Mouse (Mus musculus): ENCODE measurements around the gene Ppp1r9a. TPM values are rescaled to one million over a fixed set of nuclear protein-coding genes. Genes with fewer than 3 reads are reported as not detected.

Gene Ppp1r9a
- polyA plus RNA-seq, 1 experiment from 2014 or later = 40.1 TPM

DNA sequence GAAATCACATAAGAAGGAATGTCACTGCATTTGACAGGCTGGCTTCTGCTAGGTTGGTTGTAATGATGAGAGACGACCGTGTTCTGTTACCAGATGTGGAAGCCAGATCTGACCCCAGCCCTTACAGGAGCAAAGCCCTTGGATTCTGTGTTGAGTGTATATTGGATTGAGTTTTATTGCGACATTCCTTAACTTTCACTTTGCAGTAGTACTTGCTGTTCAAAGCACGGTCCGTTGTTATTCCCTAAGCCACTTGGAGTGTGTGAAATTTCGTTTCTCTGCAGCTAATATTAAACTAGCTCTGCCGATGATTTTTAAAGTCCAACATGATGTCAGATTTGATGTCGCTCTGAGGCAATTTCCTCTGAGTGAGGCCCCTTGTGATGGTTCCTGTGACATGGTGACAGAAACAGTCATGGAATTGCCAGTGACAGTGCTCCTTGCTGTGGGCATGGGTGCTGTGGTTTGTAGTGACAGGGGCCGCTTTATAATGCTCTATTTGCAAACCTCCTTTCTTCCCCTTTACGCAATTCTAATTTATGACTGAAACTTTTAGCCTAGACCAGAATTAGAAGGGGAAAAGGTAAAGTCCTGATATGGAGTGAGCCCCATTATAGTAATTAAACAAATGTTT lies 271.6 kb downstream of the Ppp1r9a start:
- no peak overlapping the region for H3K4me3 ChIP-seq (ENCODE audit: low read length)
- H3K27ac ChIP-seq (ENCODE audit: low read depth, low read length) = no peak overlapping the region
- H3K27me3 ChIP-seq (replicated peaks; ENCODE audit: control insufficient read depth, insufficient read depth, low read length) = no peaks in the 10 kb centered on the region
- H3K4me1 ChIP-seq (ENCODE audit: control insufficient read depth, insufficient read depth, low read depth, low read length) = peaks cover 3% of the 10 kb centered on the region
- ATAC-seq = no peak
- no peaks in the 10 kb centered on the region for H3K36me3 ChIP-seq (ENCODE audit: control insufficient read depth, insufficient read depth, low read length)
- WGBS = 86% methylated on average over 10 of the region's 10 CpGs
- H3K4me2 ChIP-seq (ENCODE audit: low read length) = no peak overlapping the region
- no peak overlapping the region for H3K9ac ChIP-seq (ENCODE audit: low read depth, low read length)
- no peaks in the 10 kb centered on the region for H3K9me3 ChIP-seq (ENCODE audit: control insufficient read depth, low read length)

DNA sequence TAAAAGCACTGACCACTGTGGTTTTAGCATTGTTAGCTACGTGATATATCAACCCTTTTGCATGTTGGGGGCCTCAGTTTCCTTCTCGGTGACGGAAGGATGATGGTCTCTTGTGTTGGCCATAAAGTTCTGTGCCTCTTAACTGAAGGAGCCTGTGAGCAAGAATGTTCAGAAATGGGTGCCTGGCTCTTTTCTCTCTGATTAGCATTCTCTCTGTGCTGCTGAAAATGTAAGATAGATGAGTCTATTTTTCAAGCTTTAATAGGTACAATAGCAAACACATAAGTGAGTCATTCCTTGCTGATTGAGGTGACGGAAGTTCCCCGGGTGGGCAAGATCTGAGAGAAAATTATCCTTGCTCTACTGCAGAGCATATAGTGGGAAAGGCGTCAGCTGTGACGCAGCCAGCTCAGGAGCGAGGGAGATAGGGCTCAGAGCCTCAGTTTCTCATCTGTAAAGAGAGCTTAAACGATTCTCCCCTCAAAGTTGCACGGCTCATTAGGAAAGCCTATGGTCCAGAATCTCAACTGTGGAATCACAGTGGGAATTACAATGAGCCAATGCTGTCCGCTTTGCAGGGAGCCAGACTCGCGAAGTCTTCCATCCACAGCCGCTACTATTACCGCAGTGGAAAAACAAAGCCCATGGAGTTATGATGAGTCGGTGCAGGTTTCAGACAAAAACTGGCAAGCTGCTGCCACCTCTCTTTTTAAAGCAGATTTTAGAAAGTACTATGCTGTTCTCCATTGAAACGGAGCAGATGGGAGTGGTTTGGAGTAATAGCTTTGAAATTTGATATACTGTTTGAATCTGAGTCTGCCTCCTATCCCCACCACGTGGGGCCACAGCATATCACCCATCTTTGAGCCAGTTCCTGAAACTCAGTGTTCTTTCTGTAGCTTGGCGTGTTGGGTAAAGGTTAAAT lies 275.5 kb downstream of the Ppp1r9a start:
- peak; percentile 90 for ATAC-seq
- Histone ChIP-seq H3K4me3 (ENCODE audit: low read length) (peak overlapping the region; percentile 36), H3K4me2 (ENCODE audit: low read length) (peak overlapping the region; percentile 72), H3K9ac (ENCODE audit: low read depth, low read length) (peak overlapping the region; percentile 46), H3K27me3 (replicated peaks; ENCODE audit: control insufficient read depth, insufficient read depth, low read length) (no peaks in the 10 kb centered on the region), H3K36me3 (ENCODE audit: control insufficient read depth, insufficient read depth, low read length) (no peaks in the 10 kb centered on the region), H3K4me1 (ENCODE audit: control insufficient read depth, insufficient read depth, low read depth, low read length) (peaks cover 3% of the 10 kb centered on the region), H3K9me3 (ENCODE audit: control insufficient read depth, low read length) (no peaks in the 10 kb centered on the region), H3K27ac (ENCODE audit: low read depth, low read length) (peak overlapping the region; percentile 48; the same call in 1 of the 2 replicates)
- 22% methylated on average over 19 of the region's 19 CpGs for WGBS

DNA sequence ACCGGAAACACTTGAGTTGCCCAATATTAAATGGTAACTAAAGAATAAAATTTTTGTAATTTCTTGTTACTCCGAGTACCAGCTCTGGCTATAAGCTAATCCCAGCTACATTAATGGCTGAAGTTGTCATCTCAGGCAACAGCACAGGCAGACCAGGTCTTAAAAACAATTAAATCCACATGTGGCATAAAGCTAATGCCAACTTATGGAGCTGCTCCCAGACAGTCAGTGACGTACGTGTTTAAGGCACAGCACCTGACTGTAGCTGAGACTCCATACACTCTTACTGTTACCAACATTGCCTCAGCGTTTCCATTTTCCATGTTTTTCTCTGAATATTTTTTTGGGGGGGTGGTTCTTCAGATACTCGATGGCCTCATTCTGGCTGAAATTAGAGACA lies 276.5 kb downstream of the Ppp1r9a start:
- Histone ChIP-seq H3K4me1 (ENCODE audit: control insufficient read depth, insufficient read depth, low read depth, low read length) (peaks cover 3% of the 10 kb centered on the region), H3K4me3 (ENCODE audit: low read length) (no peak overlapping the region), H3K36me3 (ENCODE audit: control insufficient read depth, insufficient read depth, low read length) (no peaks in the 10 kb centered on the region), H3K9me3 (ENCODE audit: control insufficient read depth, low read length) (no peaks in the 10 kb centered on the region), H3K9ac (ENCODE audit: low read depth, low read length) (no peak overlapping the region), H3K27ac (ENCODE audit: low read depth, low read length) (no peak overlapping the region), H3K4me2 (ENCODE audit: low read length) (no peak overlapping the region), H3K27me3 (replicated peaks; ENCODE audit: control insufficient read depth, insufficient read depth, low read length) (no peaks in the 10 kb centered on the region)
- ATAC-seq = no peak
- WGBS = 84% methylated on average over 6 of the region's 6 CpGs

DNA sequence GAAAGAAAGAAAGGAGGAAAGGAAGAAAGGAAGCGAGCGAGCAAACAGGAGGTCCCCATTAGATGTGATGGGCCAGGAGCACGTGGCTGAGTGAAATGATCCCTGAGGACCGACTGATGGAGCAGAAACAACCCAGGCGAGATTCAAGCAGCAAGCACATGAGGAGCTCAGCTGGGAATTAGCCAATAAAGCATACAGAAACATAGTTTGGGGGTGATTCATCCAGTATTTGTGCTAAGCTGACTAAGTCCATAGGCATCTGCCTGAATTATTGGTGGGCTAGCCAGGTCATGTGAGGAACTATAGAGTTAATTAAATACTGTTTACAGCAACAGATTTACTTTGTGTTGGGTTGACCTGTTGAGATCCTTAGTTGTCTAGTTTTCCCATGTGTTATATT lies 277.9 kb downstream of the Ppp1r9a start:
- WGBS = 78% methylated on average over 5 of the region's 5 CpGs
- H3K27me3 ChIP-seq (replicated peaks; ENCODE audit: control insufficient read depth, insufficient read depth, low read length) = no peaks in the 10 kb centered on the region
- no peak overlapping the region for H3K9ac ChIP-seq (ENCODE audit: low read depth, low read length)
- H3K4me1 ChIP-seq (ENCODE audit: control insufficient read depth, insufficient read depth, low read depth, low read length) = peaks cover 3% of the 10 kb centered on the region
- no peak overlapping the region for H3K4me2 ChIP-seq (ENCODE audit: low read length)
- H3K27ac ChIP-seq (ENCODE audit: low read depth, low read length) = no peak overlapping the region
- ATAC-seq = no peak
- H3K9me3 ChIP-seq (ENCODE audit: control insufficient read depth, low read length) = no peaks in the 10 kb centered on the region
- H3K36me3 ChIP-seq (ENCODE audit: control insufficient read depth, insufficient read depth, low read length) = no peaks in the 10 kb centered on the region
- H3K4me3 ChIP-seq (ENCODE audit: low read length) = no peak overlapping the region

DNA sequence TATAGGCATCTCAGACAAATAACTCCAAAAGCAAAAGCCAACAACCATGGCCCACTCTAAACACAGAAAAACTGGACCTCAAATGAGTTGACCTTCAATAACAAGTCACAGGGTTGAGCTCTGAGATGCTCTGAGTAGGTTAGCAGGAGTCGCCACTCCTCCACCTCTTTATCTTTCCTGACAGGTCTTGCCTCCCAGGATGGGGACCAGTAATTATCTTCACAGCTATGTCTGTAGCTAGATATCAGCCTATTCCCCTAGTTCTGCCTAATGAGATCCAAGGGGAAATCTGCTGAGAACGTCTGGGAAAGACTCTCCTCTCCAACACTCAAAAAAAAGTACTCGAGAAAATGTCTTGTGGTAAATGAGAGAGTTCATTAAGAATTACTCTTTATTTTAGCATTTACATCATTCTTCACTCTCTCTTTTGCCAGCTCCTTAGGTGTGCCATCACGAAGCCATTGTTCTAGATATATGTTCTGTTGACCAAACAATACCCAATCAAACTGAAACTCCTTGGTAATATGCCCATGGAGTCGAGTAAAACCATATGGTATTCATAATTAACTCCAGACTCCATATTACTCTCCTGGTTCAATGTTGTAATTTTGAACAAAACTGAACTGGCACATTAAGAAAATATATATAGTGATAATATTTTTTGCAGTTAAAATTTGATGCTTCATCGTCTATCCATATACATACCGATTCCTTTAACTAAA lies 283.7 kb downstream of the Ppp1r9a start:
- Histone ChIP-seq H3K4me2 (ENCODE audit: low read length) (no peak overlapping the region), H3K27ac (ENCODE audit: low read depth, low read length) (no peak overlapping the region), H3K9me3 (ENCODE audit: control insufficient read depth, low read length) (no peaks in the 10 kb centered on the region), H3K36me3 (ENCODE audit: control insufficient read depth, insufficient read depth, low read length) (no peaks in the 10 kb centered on the region), H3K27me3 (replicated peaks; ENCODE audit: control insufficient read depth, insufficient read depth, low read length) (no peaks in the 10 kb centered on the region), H3K4me1 (ENCODE audit: control insufficient read depth, insufficient read depth, low read depth, low read length) (no peaks in the 10 kb centered on the region), H3K4me3 (ENCODE audit: low read length) (no peak overlapping the region), H3K9ac (ENCODE audit: low read depth, low read length) (no peak overlapping the region)
- no peak for ATAC-seq
- 76% methylated on average over 7 of the region's 7 CpGs for WGBS

DNA sequence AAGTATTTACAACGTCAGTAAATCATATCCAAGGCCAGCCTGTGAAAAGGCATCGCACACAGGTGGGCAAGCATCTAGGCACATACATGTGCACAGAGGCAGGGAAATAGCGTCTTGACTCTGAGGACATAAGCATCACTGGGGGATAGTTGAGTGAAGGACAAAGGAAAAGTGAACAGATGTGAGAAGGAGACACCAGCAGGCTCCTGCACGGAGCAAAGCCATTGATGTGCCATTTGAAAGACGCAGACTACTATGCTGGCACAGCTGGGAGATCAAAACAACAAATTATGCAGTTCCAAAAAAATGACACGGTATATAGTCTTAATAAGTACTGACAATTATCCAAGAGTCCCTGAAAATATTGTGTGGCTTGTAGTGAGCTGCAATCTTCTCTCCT lies 284.9 kb downstream of the Ppp1r9a start:
- Histone ChIP-seq H3K27ac (ENCODE audit: low read depth, low read length) (no peak overlapping the region), H3K9ac (ENCODE audit: low read depth, low read length) (no peak overlapping the region), H3K4me1 (ENCODE audit: control insufficient read depth, insufficient read depth, low read depth, low read length) (no peaks in the 10 kb centered on the region), H3K9me3 (ENCODE audit: control insufficient read depth, low read length) (no peaks in the 10 kb centered on the region), H3K4me2 (ENCODE audit: low read length) (no peak overlapping the region), H3K27me3 (replicated peaks; ENCODE audit: control insufficient read depth, insufficient read depth, low read length) (no peaks in the 10 kb centered on the region), H3K36me3 (ENCODE audit: control insufficient read depth, insufficient read depth, low read length) (no peaks in the 10 kb centered on the region), H3K4me3 (ENCODE audit: low read length) (no peak overlapping the region)
- peak; percentile 54 for ATAC-seq
- 78% methylated on average over 6 of the region's 6 CpGs for WGBS

DNA sequence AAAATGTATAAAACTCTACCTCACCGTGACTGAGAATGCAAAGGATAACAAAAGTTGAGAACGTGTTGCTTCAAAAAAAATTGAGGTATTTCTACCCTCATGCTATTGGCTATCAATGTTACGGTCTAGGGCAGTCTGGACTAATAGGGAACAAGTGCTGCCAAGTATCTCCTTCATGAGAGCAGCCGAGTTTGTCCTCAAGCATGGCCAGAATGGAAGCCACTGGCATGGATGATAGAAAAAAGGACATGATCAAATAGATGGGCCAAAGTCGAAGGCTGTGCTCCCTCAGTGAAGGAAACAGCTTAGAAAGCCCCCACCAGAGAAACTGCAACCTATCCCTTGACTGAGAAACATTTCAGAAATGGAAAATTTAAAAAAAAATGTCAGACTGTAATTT lies 285.3 kb downstream of the Ppp1r9a start:
- Histone ChIP-seq H3K4me1 (ENCODE audit: control insufficient read depth, insufficient read depth, low read depth, low read length) (no peaks in the 10 kb centered on the region), H3K27ac (ENCODE audit: low read depth, low read length) (no peak overlapping the region), H3K4me3 (ENCODE audit: low read length) (no peak overlapping the region), H3K9me3 (ENCODE audit: control insufficient read depth, low read length) (no peaks in the 10 kb centered on the region), H3K27me3 (replicated peaks; ENCODE audit: control insufficient read depth, insufficient read depth, low read length) (no peaks in the 10 kb centered on the region), H3K36me3 (ENCODE audit: control insufficient read depth, insufficient read depth, low read length) (no peaks in the 10 kb centered on the region), H3K9ac (ENCODE audit: low read depth, low read length) (no peak overlapping the region), H3K4me2 (ENCODE audit: low read length) (no peak overlapping the region)
- no peak for ATAC-seq
- WGBS = 86% methylated on average over 5 of the region's 5 CpGs

DNA sequence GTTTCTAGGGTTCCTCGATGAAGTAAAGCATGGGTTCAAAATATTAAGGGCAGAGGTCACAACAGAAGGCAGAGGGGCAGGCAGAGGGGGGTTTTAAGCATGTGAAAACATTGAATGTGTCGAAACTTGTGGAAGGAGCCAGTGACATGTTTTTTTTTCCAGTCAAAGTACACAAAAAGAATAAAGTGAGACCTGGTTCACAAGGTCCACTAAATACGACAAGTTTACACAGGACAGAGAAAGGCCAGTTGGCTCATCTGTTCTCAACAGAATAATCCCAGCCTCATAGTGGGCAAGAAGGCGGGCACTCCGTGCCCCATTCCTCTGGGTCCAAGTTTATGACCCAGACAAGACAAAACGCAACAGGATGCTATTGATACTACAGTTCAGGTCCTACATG lies 286.2 kb downstream of the Ppp1r9a start:
- Histone ChIP-seq H3K9ac (ENCODE audit: low read depth, low read length) (no peak overlapping the region), H3K9me3 (ENCODE audit: control insufficient read depth, low read length) (no peaks in the 10 kb centered on the region), H3K4me2 (ENCODE audit: low read length) (no peak overlapping the region), H3K4me1 (ENCODE audit: control insufficient read depth, insufficient read depth, low read depth, low read length) (no peaks in the 10 kb centered on the region), H3K27ac (ENCODE audit: low read depth, low read length) (no peak overlapping the region), H3K27me3 (replicated peaks; ENCODE audit: control insufficient read depth, insufficient read depth, low read length) (no peaks in the 10 kb centered on the region), H3K4me3 (ENCODE audit: low read length) (no peak overlapping the region), H3K36me3 (ENCODE audit: control insufficient read depth, insufficient read depth, low read length) (no peaks in the 10 kb centered on the region)
- ATAC-seq = no peak
- WGBS = 81% methylated on average over 6 of the region's 6 CpGs

DNA sequence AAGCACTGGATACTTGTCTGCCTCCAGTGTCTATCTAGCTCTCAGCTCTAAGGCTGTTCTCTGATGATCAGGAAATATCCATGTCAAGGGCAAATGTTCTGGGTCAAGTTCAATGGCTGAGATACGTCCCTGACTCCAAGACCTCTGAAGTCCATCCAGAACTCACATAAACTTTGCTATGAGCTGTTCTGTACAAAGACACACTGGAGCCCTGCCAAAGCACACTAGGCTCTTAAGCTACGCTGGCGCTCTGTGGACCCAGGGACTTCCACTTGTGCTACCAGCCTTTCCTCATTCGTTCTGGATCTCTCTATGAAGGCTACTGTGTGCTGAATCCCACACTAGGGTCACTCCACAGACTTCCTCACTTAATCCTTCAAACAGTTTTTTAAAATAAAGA lies 286.8 kb downstream of the Ppp1r9a start:
- WGBS = 80% methylated on average over 4 of the region's 4 CpGs

More for the DNA sequence above, 286.8 kb downstream of the Ppp1r9a start:
- Histone ChIP-seq H3K4me2 (ENCODE audit: low read length) (no peak overlapping the region), H3K27me3 (replicated peaks; ENCODE audit: control insufficient read depth, insufficient read depth, low read length) (no peaks in the 10 kb centered on the region), H3K9ac (ENCODE audit: low read depth, low read length) (no peak overlapping the region), H3K4me1 (ENCODE audit: control insufficient read depth, insufficient read depth, low read depth, low read length) (no peaks in the 10 kb centered on the region), H3K27ac (ENCODE audit: low read depth, low read length) (no peak overlapping the region), H3K36me3 (ENCODE audit: control insufficient read depth, insufficient read depth, low read length) (no peaks in the 10 kb centered on the region), H3K4me3 (ENCODE audit: low read length) (no peak overlapping the region), H3K9me3 (ENCODE audit: control insufficient read depth, low read length) (no peaks in the 10 kb centered on the region)
- ATAC-seq = no peak
